Mouse (Mus musculus) brown adipose tissue, adult 24 weeks (tissue): Measurements from ENCODE around the gene Gpd1. TPM values are rescaled to one million over a fixed set of nuclear protein-coding genes. Genes with fewer than 3 reads are reported as not detected.

Experiments used
- H3K27ac ChIP-seq: fragments of 200-500 bp; replicated peaks from 2 replicates; pipeline ENCODE4 v1.5.1; 2012; ENCODE audit warnings: low read depth, mild to moderate bottlenecking, low read length
- H3K4me1 ChIP-seq: fragments of 200-500 bp; 2 replicates; pipeline ENCODE4 v1.6.1; 2012; ENCODE audit warnings: low read length, mixed read lengths; ENCODE audit not compliant: control insufficient read depth, insufficient read depth, insufficient read length
- H3K4me3 ChIP-seq: fragments of 200-500 bp; 2 replicates; pipeline ENCODE4 v1.5.1; 2012; ENCODE audit warnings: low read depth, mild to moderate bottlenecking, low read length, moderate library complexity; ENCODE audit not compliant: insufficient read depth
- polyA plus RNA-seq: library from polyadenylated mRNA; stranded (reverse); fragments of >200 nt; gene quantifications from 2 replicates; pipeline ENCODE4 v1.2.4, GENCODE M21; 2012; ENCODE audit not compliant: missing spikeins, insufficient read depth, insufficient read length

Gpd1 gene
- polyA plus RNA-seq, 1 experiment, result 4,943 TPM

GRCm38 (mm10) chr15:99708176-99708575 is 9.1 kb upstream of the Gpd1 start:
- H3K4me1 ChIP-seq, result peaks cover 10% of the 10 kb centered on the region; the same call in 1 of the 2 replicates
- H3K27ac ChIP-seq, result no peak overlapping the region
- H3K4me3 ChIP-seq, result no peak overlapping the region

- Histone ChIP-seq H3K27ac (no peak overlapping the region), H3K4me1 (peaks cover 2% of the 10 kb centered on the region; the same call in 1 of the 2 replicates), H3K4me3 (no peak overlapping the region)
Observed at GRCm38 (mm10) chr15:99710221-99711190, 6.8 kb upstream of the Gpd1 start.

- peaks cover 2% of the 10 kb centered on the region; the same call in 1 of the 2 replicates for H3K4me1 ChIP-seq
Observed at GRCm38 (mm10) chr15:99711491-99711890, 5.8 kb upstream of the Gpd1 start.

GRCm38 (mm10) chr15:99712666-99713559 is 4.4 kb upstream of the Gpd1 start:
- Histone ChIP-seq H3K27ac (peak overlapping the region; percentile 93), H3K4me1 (peaks cover 2% of the 10 kb centered on the region; the same call in 1 of the 2 replicates), H3K4me3 (no peak overlapping the region)

More at GRCm38 (mm10) chr15:99711491-99711890, 5.8 kb upstream of the Gpd1 start:
- no peak overlapping the region for H3K27ac ChIP-seq
- H3K4me3 ChIP-seq, result no peak overlapping the region

- Histone ChIP-seq H3K4me3 (no peak overlapping the region), H3K4me1 (peaks cover 2% of the 10 kb centered on the region; the same call in 1 of the 2 replicates), H3K27ac (peak overlapping the region; percentile 93)
Observed at GRCm38 (mm10) chr15:99713569-99713968, 3.7 kb upstream of the Gpd1 start.

- H3K27ac ChIP-seq, result peak overlapping the region; percentile 93
- peaks cover 2% of the 10 kb centered on the region; the same call in 1 of the 2 replicates for H3K4me1 ChIP-seq
- H3K4me3 ChIP-seq, result no peak overlapping the region
Observed at GRCm38 (mm10) chr15:99714206-99714605, 3.1 kb upstream of the Gpd1 start.

- H3K4me3 ChIP-seq, result no peak overlapping the region
- peaks cover 2% of the 10 kb centered on the region; the same call in 1 of the 2 replicates for H3K4me1 ChIP-seq
- H3K27ac ChIP-seq, result peak overlapping the region; percentile 91
Observed at GRCm38 (mm10) chr15:99714858-99715257, 2.5 kb upstream of the Gpd1 start.

GRCm38 (mm10) chr15:99715361-99715865 is 1.9 kb upstream of the Gpd1 start:
- peaks cover 2% of the 10 kb centered on the region; the same call in 1 of the 2 replicates for H3K4me1 ChIP-seq
- peak overlapping the region; percentile 26 for H3K4me3 ChIP-seq
- H3K27ac ChIP-seq, result peak overlapping the region; percentile 91

- peaks cover 2% of the 10 kb centered on the region; the same call in 1 of the 2 replicates for H3K4me1 ChIP-seq
- H3K4me3 ChIP-seq, result peak overlapping the region; percentile 41
- peak overlapping the region; percentile 91 for H3K27ac ChIP-seq
Observed at GRCm38 (mm10) chr15:99715982-99716746, 1.2 kb upstream of the Gpd1 start.

- Histone ChIP-seq H3K4me1 (peaks cover 2% of the 10 kb centered on the region; the same call in 1 of the 2 replicates), H3K27ac (peak overlapping the region; percentile 91), H3K4me3 (peak overlapping the region; percentile 41)
Observed at GRCm38 (mm10) chr15:99716814-99717213, 501 bp upstream of the Gpd1 start.

GRCm38 (mm10) chr15:99718461-99719021 is 1.2 kb downstream of the Gpd1 start:
- peak overlapping the region; percentile 91 for H3K27ac ChIP-seq
- H3K4me3 ChIP-seq, result peak overlapping the region; percentile 67
- 0 out of 2 replicates have a peak, but pooled peaks cover 3% of the 10 kb centered on the region for H3K4me1 ChIP-seq

- peak overlapping the region; percentile 91 for H3K27ac ChIP-seq
- peak overlapping the region; percentile 67 for H3K4me3 ChIP-seq
- H3K4me1 ChIP-seq, result peaks cover 7% of the 10 kb centered on the region; the same call in 1 of the 2 replicates
Observed at GRCm38 (mm10) chr15:99719865-99720264, 2.5 kb downstream of the Gpd1 start.

- Histone ChIP-seq H3K4me3 (peak overlapping the region; percentile 67), H3K27ac (peak overlapping the region; percentile 20), H3K4me1 (peaks cover 7% of the 10 kb centered on the region; the same call in 1 of the 2 replicates)
Observed at GRCm38 (mm10) chr15:99721921-99722743, 4.8 kb downstream of the Gpd1 start.
